Mouse (Mus musculus) liver (tissue): ENCODE measurements around the gene Plekhg1.

Experiments used
- DNase-seq: peaks from one replicate; pipeline ENCODE4 v3.0.0-alpha.2; 2020; ENCODE audit warnings: mixed read lengths

Plekhg1 gene

DNA sequence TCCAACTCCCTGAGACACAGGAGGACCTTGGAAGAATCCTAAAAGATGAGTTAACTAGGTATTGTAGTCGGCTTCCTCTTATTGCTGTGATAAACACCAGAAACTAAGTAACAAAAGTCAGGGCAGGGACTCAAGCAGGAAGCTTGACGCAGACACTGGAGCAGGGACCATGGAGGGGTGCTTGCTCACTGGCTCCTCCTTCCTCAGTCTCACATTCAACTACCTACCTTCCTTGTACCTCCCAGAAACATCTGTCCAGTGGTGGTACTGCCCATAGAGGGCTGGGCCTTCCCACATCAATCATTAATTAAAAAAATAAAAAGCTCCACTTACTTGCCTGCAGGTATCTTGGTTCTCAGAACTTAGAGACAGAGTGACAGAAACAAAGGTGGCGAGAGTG is 152.2 kb downstream of the Plekhg1 start:
- DNase-seq: no peak

DNA sequence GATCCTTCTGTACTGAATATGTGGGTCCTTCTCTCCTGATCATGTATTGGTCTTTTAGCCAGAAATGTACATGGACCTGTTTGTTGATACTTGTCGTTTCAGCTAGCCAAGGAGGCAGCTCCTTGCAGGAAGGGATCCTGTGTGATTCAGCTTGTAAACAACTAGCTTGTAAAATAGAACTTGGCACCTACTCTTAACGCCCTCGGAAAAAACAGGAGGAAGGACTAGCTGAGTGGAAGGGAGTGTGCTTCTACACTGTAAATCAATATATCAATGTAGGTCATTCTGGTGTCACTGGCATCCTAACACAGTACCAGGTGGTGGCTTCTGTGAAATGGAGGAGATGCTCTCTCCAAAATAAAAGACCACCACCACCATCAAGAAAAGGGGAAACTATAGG is 157.9 kb downstream of the Plekhg1 start:
- no peak for DNase-seq

GRCm38 (mm10) chr10:3900416-3900956 is 160.3 kb downstream of the Plekhg1 start:
- DNase-seq: no peak

DNA sequence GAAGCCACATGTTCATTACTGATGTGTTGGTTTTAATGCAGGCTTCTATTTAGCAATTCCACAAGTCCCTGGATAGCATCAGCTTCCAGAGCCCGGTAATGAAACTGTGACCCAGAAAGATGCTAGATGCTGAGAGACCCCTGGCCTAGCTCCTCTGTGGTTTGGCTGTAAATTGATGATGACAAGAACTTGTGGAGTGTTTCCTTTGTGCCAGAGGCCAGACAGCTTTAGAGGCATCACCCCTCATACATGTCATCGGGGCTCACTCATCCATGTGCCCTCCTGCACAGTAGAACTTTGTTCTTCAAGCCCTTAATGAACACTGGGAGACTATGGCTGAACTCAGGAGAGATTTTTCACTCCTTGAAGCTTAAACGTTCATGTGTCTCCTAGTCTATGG is 165.6 kb downstream of the Plekhg1 start:
- no peak for DNase-seq

DNA sequence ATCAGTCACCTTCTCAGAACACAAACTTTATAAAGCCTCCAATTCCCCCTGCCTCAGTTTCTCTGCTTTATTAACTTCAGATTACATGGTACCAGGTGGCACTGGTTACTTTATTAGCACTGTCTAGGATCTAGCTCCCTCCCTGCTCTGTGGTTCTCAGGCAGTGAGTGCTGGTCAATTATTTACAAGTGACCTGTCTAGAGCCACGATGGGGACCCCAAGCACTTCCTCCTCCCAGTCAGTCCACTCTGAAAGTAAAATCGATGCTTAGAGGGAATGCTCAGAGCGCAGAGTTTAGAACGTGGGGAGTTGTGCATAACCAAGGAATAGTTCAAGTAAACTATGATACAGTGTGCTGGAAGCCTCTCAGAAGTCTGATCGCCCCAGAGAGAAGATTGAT is 173.9 kb downstream of the Plekhg1 start:
- no peak for DNase-seq

GRCm38 (mm10) chr10:3920368-3921152 is 180.4 kb downstream of the Plekhg1 start:
- DNase-seq: no peak

DNA sequence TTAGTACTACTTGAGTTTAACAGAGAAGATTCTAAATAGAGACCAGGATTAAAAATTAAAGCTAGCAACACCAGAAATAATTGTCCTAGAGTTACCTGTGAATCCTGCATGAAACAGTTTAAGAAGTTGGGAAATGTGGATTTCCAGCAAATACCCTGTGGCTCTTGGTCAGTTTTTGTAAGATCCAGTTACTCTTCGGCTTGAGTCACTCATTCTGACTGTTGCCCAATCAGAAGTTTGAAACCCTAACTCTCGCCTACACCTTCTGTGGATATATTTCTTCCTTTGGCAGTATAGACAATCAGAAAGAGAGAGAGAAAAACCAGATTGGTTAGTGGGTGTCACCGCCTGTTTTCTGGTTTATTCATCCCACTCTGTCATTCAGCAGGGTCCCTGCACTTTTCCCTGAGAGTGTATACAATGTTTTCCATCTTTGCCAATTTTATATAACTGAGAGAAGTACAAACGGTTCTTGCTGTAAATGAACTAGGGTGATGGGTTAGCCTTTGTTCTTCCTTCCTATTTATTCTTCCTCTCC is 187.9 kb downstream of the Plekhg1 start:
- DNase-seq: no peak

GRCm38 (mm10) chr10:3931831-3932230 is 191.7 kb downstream of the Plekhg1 start:
- no peak for DNase-seq

- DNase-seq: no peak
Observed at GRCm38 (mm10) chr10:3933311-3933940, 193.3 kb downstream of the Plekhg1 start.

DNA sequence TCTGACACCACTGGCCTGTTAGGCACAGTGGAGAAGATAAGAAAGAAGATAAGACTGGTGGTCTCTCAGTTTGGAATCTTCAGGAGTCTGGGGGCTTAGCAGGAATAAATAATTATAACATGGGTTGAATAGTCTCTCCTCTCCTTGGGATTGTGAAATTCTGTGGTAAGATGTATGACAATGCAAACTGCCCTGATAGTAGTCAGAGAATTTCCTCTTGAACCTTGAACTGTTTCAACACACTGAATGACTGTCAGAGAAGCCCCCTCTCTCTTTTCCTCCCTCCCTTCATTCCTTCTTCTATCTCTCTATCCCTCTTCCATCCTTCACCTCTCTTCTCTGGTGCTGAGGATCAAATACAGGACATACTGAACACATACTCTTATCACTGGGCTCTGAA is 196.7 kb downstream of the Plekhg1 start:
- DNase-seq: no peak

DNA sequence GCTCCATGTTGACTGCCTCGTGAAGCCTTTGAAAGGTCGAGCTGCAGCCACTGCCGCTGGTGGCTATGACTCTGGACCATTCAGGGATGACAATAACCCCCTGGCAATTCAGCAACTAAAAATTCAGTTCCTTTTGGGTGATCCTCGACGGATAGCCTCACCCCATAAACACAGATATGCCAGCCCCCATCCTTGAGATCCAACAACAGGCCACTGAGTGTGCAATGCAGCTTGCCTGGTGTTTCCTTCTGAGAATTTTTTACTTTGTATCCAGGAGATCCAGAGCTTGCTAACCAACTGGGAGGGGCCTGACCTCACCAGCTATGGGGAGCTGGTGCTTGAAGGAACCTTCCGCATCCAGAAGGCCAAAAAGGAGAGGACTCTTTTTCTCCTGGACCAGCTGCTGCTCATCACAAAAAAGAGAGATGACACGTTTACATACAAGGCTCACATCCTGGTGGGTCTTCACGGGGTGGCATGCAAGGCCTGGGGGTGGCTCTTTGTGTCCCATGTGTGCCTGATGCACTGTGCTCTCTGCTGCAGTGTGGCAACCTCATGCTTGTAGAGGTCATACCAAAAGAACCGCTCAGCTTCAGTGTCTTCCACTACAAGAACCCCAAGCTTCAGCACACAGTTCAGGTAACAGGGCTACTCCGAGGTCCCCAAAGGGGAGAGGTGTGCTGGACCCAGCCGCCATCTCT is 199.9 kb downstream of the Plekhg1 start:
- DNase-seq: no peak

- no peak for DNase-seq
Observed at GRCm38 (mm10) chr10:3940596-3940975, 200.4 kb downstream of the Plekhg1 start.

GRCm38 (mm10) chr10:3941054-3941757 is 201.0 kb downstream of the Plekhg1 start:
- DNase-seq: no peak

DNA sequence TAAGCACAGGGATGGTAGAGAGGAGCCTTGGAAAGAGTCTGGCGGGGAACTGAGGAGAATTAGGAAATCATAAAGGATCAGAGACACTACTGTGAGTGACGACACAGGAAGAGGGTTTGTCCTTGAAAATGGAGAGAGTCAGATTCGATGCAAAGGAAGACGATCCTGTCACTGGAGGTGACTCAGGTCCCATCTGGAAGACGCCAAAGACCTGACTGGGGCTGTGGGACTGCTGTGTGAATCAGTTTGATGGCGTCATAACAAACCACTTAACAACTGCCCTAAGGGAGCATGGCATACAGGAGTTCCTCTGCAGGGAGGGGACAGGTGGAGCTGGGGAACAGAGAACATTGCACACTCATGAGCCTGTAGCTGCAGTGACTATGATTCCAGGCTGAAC is 202.1 kb downstream of the Plekhg1 start:
- no peak for DNase-seq

DNA sequence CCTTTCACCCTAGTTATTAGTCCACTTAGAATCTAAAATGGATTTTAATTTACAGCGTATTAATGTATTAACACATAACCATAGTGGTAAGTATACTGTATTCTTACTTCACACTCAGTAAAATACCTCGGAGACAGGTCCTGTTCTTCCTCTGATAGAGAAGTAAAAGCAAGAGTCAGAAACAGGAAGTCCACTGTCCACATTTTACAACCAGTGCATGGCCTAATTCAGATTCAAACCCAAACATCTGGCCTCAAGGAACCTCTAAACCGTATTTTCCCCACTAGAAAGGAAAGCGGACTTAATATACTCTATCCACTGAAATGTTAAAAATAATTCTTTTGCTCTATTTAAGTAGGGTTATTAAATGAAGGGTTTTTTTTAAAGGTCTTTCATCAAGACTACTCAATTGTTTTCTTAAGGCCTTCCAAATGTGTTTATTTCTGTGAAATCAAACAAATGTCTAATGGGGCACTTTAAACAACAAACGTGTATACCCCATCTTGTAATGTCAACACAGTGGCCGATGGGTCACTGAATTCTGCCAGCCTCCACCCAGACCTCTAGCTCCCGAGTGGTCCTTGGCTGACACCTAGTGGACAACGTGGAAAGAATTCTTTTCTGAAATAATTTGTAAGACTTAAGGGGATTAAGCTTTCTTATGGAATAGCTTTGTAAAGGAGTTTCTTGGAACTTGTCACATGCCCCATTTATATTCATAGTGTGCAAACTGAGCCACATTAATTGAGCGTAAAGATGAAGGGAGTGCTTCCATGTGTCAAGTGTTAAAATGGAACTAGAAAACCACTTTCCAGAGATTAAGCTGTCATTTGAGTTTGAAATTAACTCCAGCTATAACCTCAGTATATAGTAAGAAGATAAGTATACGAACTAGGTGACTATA is 203.6 kb downstream of the Plekhg1 start:
- DNase-seq: peak; percentile 58

DNA sequence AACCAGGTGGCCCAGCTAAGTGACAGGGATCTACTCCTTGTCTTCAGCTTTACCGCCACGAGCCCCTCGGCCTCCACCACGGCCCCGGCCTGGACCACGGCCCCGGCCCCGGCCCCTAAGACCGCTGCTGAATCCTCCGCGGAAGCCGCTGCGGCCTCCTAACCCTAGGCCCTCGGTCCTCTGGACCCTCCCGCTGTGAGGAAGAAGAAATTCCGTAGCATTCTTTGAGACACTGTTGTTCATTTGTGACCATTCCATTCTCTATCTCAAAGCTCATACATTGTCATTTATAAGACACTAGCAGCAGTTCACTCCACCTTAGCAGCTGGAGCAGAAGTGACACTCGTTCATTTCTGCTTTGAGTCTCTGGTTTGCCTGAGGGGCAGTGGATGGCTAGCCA is 206.7 kb downstream of the Plekhg1 start:
- no peak for DNase-seq

- no peak for DNase-seq
Observed at GRCm38 (mm10) chr10:3947346-3947745, 207.2 kb downstream of the Plekhg1 start.

DNA sequence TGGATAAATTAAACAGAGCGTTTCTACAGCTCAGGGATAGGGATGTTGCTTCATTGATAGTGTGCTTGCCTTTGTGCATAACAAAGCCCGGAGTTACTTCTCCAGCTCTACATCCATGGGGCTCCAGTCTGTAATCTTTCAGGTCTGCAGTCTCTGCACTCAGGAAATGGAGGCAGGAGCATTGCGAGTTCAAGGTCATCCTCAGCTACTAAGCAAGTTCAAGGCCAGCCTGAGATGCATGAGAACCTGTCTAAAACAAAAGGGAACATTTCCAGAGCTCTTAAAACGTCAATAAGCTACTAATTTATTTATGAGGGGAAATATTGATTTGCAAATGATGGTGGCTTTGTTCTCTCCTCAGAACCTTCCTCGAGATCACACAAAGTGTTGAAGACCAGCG is 209.1 kb downstream of the Plekhg1 start:
- DNase-seq: no peak

GRCm38 (mm10) chr10:3956471-3956870 is 216.3 kb downstream of the Plekhg1 start:
- no peak for DNase-seq

DNA sequence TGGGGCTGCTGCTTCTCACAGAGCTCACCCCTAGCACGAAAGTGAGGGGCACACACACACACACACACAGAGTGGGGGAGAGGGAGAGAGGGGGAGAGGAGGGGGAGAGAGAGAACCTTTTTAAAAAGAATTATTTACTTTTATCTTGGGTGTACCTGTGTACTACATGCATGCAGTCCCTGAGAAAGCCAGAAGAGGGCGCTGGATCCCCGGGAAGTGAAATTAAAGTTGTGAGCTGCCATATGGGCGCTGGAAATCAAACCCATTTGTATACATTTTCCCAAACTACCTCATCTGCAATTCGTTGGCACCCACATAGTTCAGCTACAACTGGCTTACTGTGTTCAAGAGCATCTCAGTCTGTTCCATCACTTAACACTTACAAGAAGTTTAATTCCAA is 218.4 kb downstream of the Plekhg1 start:
- DNase-seq: no peak

GRCm38 (mm10) chr10:3969026-3969425 is 228.9 kb downstream of the Plekhg1 start:
- DNase-seq: no peak

DNA sequence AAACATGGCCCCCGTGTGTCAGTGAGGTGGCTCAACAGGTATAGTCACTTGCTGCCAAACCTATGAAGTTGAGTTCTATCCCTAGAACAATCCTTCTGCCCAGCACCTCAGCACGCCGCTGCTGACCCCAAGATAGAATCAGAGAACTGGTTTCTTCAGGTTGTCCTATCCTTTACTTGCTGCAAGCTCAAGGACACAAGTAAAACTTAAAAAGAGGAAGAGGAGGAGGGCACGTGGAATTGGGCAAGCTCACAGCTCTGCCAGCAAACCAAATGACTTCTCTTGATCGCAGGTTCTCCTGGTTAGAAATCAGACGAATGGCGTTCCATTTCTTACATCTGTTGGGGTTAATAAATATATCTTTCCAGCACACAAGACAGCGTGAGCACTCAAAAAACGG is 232.1 kb downstream of the Plekhg1 start:
- no peak for DNase-seq
